Mouse (Mus musculus): ENCODE results near the gene Ppp1r13b.

The Ppp1r13b gene

GRCm38 (mm10) chr12:111916514-111917217 is 8.8 kb upstream of the Ppp1r13b start:
- DNase-seq (ENCODE audit: low spot score), result no peak

GRCm38 (mm10) chr12:111915781-111916180 is 7.9 kb upstream of the Ppp1r13b start:
- DNase-seq (ENCODE audit: low spot score), result no peak

GRCm38 (mm10) chr12:111914031-111914430 is 6.1 kb upstream of the Ppp1r13b start:
- DNase-seq (ENCODE audit: low spot score), result no peak

GRCm38 (mm10) chr12:111912802-111913201 is 4.9 kb upstream of the Ppp1r13b start:
- no peak for DNase-seq (ENCODE audit: low spot score)

- no peak for DNase-seq (ENCODE audit: low spot score)
Measured at GRCm38 (mm10) chr12:111911796-111912195, 3.9 kb upstream of the Ppp1r13b start.

- DNase-seq (ENCODE audit: low spot score), result no peak
Measured at GRCm38 (mm10) chr12:111911171-111911760, 3.4 kb upstream of the Ppp1r13b start.

GRCm38 (mm10) chr12:111908997-111909550 is 1.2 kb upstream of the Ppp1r13b start:
- no peak for DNase-seq (ENCODE audit: low spot score)

GRCm38 (mm10) chr12:111907421-111907891 is 454 bp downstream of the Ppp1r13b start:
- no peak for DNase-seq (ENCODE audit: low spot score)

GRCm38 (mm10) chr12:111906309-111906875 is 1.5 kb downstream of the Ppp1r13b start:
- no peak for DNase-seq (ENCODE audit: low spot score)

- no peak for DNase-seq (ENCODE audit: low spot score)
Measured at GRCm38 (mm10) chr12:111902488-111902887, 5.4 kb downstream of the Ppp1r13b start.

GRCm38 (mm10) chr12:111901105-111901875 is 6.6 kb downstream of the Ppp1r13b start:
- DNase-seq (ENCODE audit: low spot score), result peak; percentile 44

- DNase-seq (ENCODE audit: low spot score), result no peak
Measured at GRCm38 (mm10) chr12:111899646-111900045, 8.3 kb downstream of the Ppp1r13b start.

- no peak for DNase-seq (ENCODE audit: low spot score)
Measured at GRCm38 (mm10) chr12:111898686-111899085, 9.2 kb downstream of the Ppp1r13b start.

GRCm38 (mm10) chr12:111896908-111897661 is 10.8 kb downstream of the Ppp1r13b start:
- no peak for DNase-seq (ENCODE audit: low spot score)

GRCm38 (mm10) chr12:111894082-111894481 is 13.8 kb downstream of the Ppp1r13b start:
- DNase-seq (ENCODE audit: low spot score), result peak; percentile 30

GRCm38 (mm10) chr12:111892981-111893380 is 14.9 kb downstream of the Ppp1r13b start:
- no peak for DNase-seq (ENCODE audit: low spot score)

GRCm38 (mm10) chr12:111891800-111892199 is 16.1 kb downstream of the Ppp1r13b start:
- no peak for DNase-seq (ENCODE audit: low spot score)

- no peak for DNase-seq (ENCODE audit: low spot score)
Measured at GRCm38 (mm10) chr12:111889251-111889650, 18.7 kb downstream of the Ppp1r13b start.

- no peak for DNase-seq (ENCODE audit: low spot score)
Measured at GRCm38 (mm10) chr12:111888303-111888864, 19.5 kb downstream of the Ppp1r13b start.

GRCm38 (mm10) chr12:111887005-111887404 is 20.9 kb downstream of the Ppp1r13b start:
- DNase-seq (ENCODE audit: low spot score), result no peak

GRCm38 (mm10) chr12:111882852-111883251 is 25.1 kb downstream of the Ppp1r13b start:
- DNase-seq (ENCODE audit: low spot score), result no peak
